Mouse (Mus musculus): Measurements from ENCODE around the gene Sntb2.
"Not testable (repeated sequence)": the region's sequence is repeated elsewhere in the genome, so short reads cannot be mapped to it uniquely, and the experiment has no call there.

Sntb2 gene

DNA sequence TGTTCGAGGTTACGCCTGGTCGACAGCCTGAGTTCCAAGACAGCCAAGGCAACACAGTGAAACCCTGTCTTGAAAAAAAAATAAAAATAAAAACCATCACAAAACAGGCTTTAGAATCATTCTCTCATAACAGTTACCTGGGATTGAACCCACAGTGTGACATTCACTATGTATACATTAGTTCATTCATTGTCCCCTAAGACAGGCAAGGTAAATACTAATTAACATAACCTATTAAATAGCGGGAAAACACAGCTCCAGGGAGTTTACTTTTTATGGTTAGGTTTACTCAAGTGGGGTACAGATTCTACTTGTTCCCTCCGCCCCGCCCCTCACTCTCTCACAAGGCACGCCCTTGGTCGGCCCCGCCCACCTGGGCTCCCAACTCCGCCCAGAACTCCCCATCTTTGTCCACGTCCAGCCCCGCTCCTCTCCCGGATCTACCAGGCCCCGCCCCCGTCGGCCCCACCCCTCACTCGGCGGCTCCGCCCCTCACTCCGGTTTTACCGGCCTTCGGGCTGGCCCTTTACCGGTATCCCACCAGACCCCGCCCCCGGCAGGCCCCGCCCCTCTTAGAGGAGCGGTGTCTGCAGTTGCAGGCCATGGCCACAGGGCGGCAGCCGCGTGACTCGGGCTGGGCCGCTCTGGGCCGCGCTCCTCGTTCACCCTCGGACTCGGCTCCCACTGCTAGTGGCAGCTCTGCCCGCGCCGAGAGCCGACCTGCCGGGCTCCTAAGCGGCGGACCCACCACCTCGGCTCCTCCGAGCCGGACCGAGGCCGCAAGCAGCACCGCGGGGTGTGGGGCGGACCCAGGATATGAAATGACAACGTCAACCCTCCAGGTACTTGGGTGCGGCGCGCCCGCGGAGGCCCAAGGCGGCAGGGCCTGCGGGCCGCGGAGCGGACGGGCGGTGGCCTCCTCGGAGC, 95.4 kb downstream of the Sntb2 start, which contains the start of gene Vps4a:
Gene Vps4a (plus strand): TSS at position 573 of the 927 bp plus-strand sequence.
- ATAC-seq (ENCODE audit: insufficient number of reproducible peaks, low FRiP score, low TSS enrichment), result peak; percentile 90

DNA sequence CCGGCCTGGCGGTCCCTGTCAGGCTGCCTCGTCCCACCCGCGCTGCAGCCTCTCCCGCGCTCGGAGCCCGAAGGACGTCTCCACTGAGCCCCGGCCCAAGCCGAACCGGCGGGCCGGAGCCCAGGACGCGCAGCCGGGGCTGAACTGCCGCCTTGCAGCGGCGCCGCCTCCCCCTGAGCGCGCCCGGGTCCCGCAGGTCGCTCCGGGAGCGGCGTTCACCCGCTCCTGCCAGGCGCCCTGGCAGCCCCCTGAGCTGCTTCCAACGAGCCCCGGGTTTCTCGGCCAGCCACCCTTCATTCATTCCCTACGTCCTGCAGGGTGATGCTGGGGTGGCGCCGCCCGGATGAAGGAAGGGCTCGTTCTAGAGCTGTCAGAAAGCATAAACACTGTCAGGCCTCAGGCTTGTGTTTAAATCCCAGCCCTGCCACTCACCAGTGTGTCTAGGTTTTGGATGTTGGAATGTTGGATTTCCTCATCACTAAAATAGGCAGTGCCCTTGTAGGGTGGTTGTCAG, 96.1 kb downstream of the Sntb2 start:
- 0 out of 2 replicates have a peak, but pooled peaks have one; percentile 11 for ATAC-seq (ENCODE audit: insufficient number of reproducible peaks, low FRiP score, low TSS enrichment)

DNA sequence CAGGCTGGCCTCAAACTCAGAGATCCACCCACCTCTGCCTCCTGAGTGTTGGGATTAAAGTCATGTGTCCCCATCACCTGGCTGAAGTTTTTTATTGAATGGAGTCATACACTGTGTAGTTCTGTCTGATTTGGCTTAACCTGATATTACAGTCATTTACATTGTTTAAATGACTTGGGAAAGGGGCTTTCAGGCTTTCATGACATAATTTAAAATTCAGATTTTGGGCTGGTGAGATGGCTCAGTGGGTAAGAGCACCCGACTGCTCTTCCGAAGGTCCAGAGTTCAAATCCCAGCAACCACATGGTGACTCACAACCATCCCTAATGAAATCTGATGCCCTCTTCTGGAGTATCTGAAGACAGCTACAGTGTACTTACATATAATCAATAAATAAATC, 98.1 kb downstream of the Sntb2 start:
- not testable (repeated sequence) for ATAC-seq (ENCODE audit: insufficient number of reproducible peaks, low FRiP score, low TSS enrichment)

DNA sequence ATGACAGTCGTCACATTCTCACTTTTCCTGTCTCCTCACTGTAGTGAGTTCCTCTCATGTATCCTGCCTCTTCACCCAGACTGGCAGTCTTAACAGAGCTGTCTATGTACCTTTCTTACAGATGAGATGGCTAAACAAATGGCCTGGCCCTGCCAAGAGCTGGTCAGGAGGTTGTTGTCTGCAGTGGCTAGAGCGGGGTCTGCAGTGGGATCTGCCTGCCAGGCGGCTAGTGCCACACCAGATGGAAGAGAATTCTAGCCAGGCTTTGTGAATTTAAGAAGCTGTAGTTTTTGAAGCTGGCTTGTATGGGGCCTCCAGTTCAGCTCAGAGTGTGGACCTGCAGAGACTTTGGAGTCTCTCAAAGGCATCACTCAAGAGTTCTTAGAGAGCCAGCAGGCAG, 100.1 kb downstream of the Sntb2 start:
- ATAC-seq (ENCODE audit: insufficient number of reproducible peaks, low FRiP score, low TSS enrichment), result no peak

DNA sequence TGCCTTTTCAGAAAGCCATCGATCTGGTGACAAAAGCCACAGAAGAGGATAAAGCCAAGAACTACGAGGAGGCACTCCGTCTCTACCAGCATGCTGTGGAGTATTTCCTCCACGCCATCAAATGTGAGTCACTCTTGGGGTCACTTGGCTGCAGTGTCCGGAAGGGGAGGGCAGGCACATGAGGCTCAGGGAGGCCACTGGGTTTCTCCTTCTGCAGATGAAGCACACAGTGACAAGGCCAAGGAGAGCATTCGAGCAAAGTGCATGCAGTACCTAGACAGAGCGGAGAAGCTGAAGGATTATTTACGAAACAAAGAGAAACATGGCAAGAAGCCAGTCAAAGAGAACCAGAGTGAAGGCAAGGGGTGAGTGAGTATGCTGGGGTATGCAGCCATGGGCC, 101.1 kb downstream of the Sntb2 start:
- ATAC-seq (ENCODE audit: insufficient number of reproducible peaks, low FRiP score, low TSS enrichment), result no peak

DNA sequence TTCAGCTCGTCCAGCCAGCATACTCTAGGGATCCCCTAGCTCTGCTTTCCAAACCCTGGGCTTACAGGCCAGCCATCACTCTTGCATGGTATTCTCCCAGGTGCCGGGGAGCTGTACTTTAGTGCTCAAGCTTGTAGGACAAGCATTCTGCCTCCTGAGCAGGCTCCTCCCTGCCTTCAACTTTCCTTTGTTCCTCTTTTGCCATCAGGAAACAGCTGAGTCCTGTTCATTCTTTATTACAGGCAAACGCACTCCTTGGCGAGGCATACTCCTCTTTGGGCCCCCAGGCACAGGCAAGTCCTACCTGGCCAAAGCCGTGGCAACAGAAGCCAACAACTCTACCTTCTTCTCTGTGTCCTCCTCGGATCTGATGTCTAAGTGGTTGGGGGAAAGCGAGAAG, 105.1 kb downstream of the Sntb2 start:
- no peak for ATAC-seq (ENCODE audit: insufficient number of reproducible peaks, low FRiP score, low TSS enrichment)

DNA sequence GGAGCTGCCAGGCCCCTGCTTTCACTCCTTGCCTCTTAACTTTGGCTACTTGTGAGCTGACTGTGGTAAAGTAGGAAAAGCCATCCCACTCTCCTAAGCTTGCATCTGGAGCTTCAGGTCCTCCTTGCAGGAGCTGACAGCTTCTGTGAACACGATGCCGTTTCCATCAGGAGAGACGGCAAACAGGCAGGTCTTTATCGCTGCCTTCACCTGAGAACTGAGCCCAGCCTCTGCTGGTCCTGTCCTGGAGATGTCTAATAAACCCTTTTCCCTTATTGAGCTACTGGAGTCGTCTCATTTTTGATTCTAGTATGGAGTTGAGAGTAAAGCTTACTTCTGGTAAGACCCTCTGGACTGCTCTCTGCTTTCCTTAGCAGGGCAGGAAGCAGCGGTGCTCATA, 109.9 kb downstream of the Sntb2 start:
- ATAC-seq (ENCODE audit: insufficient number of reproducible peaks, low FRiP score, low TSS enrichment), result no peak

DNA sequence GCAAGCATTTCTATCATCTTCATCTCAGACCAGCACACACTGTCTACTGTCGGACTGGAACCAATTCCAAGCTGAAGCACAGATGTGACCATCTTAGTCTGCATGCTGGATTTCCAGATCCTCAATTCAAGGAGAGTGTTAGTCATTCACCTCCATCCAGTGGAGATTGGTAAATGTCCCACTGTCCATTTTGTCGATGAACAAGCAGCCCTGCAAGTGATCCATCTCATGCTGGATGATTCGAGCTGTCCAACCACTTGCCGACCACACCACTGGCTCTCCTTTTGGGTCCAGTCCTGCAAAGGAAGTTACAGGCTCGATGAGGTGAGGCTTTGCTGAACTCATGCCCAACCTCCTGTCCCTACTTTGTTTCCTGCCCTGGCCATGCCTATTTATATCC, 111.4 kb downstream of the Sntb2 start:
- ATAC-seq (ENCODE audit: insufficient number of reproducible peaks, low FRiP score, low TSS enrichment), result no peak

DNA sequence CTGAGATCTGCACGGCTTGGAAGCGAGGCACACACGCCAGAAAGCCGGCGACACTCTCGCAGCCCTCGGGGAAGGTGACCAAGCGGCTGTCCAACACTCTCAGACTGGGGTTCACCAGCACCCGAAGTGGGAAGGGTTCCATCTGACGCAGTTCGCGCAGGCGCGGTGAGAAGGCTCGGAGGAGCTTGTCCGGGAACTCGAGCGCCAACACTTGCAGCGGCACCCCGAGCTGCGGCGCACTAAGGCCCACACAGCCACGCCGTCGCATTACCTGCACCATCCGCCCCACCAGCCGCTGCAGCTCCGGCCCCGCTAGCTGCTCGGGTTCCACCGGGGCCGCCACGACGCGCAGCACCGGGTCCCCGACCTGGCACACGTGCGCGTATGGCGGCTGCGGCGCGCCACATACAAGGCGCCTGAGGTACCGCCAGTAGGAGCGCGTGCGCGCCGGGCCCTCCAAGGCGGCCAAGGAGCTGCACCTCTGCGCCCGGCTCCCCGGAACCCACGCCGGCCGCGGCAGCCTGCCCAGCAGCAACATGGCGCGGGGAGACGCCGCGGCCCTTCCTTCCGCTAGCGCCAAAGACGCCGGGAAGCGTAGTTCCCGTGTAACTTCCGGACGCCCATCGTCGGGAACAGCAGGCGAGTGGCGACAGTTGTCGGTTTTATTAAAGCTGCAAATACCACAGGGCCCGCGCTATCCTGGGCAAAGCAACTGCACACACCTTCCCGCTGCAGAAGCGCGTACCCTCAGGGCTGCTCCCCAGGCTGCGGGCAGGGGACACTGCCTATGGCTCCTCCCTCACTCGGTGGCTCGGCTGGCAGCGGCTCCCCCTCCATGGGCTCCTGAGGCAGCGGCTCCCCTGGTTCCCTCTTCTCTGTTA, 112.8 kb downstream of the Sntb2 start, which contains the start of gene Pdf:
Gene Pdf (minus strand): TSS at position 554 of the 881 bp plus-strand sequence.
- ATAC-seq (ENCODE audit: insufficient number of reproducible peaks, low FRiP score, low TSS enrichment), result peak; percentile 85

DNA sequence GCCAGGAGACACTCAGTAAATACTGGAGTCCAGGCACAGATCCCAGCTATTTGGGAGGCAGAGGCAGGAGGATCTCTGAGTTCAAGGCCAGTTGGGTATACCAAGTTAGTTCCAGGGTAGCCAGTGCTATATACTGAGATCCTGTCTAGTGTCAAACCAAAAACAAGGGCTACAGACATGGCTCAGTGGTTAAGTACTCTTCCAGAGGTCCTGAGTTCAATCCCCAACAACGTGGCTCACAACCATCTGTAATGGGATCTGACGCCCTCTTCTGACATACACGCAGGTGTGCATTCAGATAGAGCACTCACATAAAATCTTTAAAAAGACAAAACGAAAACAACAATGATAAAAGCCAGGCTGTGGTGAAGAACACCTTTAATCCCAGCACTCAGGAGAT, 113.9 kb downstream of the Sntb2 start:
- ATAC-seq (ENCODE audit: insufficient number of reproducible peaks, low FRiP score, low TSS enrichment), result no peak

DNA sequence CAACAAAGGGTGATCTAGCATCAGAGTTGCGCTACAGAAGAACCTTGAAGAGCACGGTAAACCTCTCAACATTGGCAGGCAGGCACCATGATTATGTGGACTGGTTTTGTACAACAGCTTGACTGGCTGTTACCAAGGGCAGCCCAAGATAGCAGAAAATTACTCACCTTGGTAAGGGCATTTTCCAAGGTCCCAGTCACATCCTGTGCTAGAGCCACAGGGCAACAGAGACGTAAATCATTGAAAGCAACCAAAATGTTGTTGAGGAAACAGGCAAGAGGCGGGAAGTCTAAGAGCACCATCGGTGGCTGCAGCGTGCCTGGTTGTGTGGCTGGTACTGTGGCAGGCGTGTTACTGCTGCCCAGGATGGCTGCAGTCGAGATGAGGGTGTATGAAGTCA, 116.5 kb downstream of the Sntb2 start:
- ATAC-seq (ENCODE audit: insufficient number of reproducible peaks, low FRiP score, low TSS enrichment), result no peak

DNA sequence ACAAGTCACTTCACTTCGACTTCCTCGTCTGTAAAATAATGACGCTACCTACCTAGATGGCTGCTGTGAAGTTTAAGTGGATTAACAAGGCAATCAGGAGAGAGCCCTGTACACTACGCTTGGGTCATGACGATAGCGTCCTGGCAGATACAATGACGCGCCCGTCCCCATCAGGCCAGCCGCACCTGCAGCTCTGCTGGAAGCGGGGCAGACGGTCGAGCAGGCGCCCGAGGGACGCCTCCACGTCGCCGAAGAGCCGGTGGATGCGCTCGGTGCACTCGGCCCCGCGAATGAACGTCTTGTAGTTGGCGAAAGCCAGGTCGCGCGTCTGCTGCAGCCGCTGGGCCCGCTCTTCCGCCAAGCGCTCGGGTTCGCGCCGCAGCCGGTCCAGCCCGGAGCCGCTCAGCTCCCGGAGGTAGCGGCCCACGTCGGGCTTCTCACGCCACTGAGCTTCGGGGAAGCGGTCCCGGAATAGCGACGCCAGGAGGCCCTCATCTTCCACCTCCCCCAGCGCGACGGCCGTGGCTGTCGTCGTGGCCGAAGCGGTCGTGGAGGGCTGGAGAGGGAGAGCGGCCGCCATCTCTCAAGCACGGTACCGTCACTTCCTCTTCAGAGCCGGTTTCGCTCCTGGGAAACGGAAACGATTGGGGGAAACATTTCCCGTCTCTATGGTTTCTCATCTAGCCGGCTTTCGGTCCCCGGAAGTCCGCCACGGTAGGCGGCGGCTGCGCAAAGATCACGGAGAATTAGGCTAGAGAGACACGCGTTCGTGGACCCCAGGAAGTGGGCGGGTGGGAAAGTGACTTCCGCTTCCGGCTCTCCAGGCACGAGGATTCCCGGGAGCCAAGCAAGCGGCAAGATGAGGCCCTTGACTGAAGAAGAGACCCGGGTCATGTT, 120.8 kb downstream of the Sntb2 start, which contains the start of the genes Cog8 and Nip7:
Gene Cog8 (minus strand): TSS at position 614 of the 897 bp plus-strand sequence.
Gene Nip7 (plus strand): TSS at position 802 of the 897 bp plus-strand sequence.
- peak; percentile 96 for ATAC-seq (ENCODE audit: insufficient number of reproducible peaks, low FRiP score, low TSS enrichment)

DNA sequence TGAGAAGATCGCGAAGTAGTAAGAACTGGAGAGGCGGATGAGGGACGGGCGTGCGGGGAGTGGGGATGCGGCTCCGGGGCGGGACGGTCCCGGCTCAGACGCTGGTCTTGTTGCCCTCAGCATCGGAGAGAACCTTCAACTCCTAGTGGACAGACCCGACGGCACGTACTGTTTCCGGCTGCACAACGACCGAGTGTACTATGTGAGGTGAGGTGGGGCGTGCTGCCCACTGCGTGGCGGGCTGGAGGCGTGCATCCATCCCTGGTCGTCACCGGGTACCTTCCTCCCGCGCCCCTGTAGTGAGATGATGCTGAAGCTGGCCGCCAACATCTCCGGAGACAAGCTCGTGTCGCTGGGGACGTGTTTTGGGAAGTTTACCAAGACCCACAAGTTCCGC, 121.4 kb downstream of the Sntb2 start:
- ATAC-seq (ENCODE audit: insufficient number of reproducible peaks, low FRiP score, low TSS enrichment), result no peak; the same call in 1 of the 2 replicates

DNA sequence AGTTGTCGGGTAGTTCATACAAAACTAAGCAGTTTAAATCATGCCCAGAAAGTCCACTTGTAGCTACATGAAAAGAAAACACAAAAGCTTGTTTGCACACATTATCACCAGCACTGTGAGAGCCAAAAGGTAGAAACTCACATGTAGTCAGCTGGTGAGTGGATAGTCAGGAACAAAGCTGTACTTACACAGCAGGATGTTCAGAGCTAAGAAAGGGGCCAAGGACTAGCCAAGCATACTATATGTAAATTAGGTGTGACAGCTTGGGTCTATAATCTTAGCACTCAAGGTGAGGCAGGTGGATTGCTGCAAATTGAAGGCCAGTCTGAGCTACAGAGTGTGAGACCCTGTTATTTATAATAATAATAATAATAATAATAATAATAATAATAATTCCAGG, 127.1 kb downstream of the Sntb2 start:
- no peak for ATAC-seq (ENCODE audit: insufficient number of reproducible peaks, low FRiP score, low TSS enrichment)

DNA sequence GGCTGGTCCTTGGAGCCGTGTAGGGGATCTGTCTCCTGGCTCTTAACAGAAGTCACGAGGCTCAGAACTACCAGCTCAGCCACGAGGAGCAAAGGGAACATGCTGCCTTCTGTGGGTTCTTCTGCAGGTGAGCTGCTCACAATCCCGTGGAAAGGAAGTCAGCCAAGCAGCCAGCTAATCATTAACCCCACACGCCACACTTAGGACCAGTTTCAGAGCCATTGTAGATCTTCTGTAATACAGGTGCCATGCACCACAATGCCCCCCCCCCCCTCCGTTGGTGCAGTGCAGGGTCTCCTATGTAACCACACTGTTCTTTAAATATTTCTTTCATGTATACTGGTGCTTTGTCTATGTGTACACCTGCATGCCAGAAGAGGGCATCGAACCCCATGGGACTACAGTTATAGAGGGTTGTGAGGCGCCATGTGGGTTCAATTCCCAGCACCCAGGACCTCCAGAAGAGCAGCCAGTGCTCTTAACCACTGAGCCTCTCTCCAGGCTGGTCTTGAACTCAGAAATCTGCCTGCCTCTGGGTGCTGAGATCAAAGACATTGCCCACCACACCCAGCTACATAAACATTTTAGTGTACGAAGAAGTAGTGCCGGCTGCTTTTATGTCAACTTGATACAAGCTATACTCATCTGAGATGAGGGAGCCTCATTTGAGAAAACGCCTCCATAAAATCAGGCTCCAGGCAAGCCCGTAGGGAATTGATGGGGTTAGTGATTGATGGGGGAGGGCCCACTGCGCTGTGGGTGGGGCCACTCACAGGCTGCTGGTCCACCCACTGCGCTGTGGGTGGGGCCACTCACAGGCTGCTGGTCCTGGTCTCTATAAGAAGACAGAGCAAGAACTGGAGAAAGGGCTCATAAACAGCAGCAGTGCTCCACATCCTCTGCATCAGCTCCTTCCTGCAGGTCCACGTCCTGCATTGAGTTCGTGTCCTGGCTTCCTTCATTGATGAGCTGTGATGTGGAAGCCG, 130.3 kb downstream of the Sntb2 start, which contains the start of gene Tmed6:
Gene Tmed6 (minus strand): TSS at position 134 of the 986 bp plus-strand sequence.
- ATAC-seq (ENCODE audit: insufficient number of reproducible peaks, low FRiP score, low TSS enrichment), result no peak

Data from cerebellum, adult (tissue).